Mouse (Mus musculus) kidney, postnatal 0 days (tissue): Measurements from ENCODE around the gene 1810049J17Rik. TPM values are rescaled to one million over a fixed set of nuclear protein-coding genes. Genes with fewer than 3 reads are reported as not detected.
A peak's percentile ranks its signal among the peaks of the same experiment; 100 is the strongest.
"Not testable (repeated sequence)": the region's sequence is repeated elsewhere in the genome, so short reads cannot be mapped to it uniquely, and the experiment has no call there.

Source experiments
- ATAC-seq: fragments of 200-750 bp; cut with Nextera tagmentation; replicated peaks from 2 replicates; pipeline ENCODE4 v1.8.0; 2017; ENCODE audit warnings: low read depth, moderate number of reproducible peaks, moderate TSS enrichment, moderate library complexity; ENCODE audit not compliant: low FRiP score
- DNase-seq: peaks from one replicate; pipeline ENCODE4 v3.0.0-alpha.2; 2016; ENCODE audit warnings: low spot score
- H3K27ac ChIP-seq: fragments of 300-500 bp; sonication (generic); 2 replicates; pipeline ENCODE4 v1.5.1; 2014; ENCODE audit warnings: mild to moderate bottlenecking
- H3K27me3 ChIP-seq: fragments of 300-500 bp; sonication (generic); 2 replicates; pipeline ENCODE4 v1.6.1; 2014; ENCODE audit warnings: low read length, mixed read lengths; ENCODE audit not compliant: insufficient read depth
- H3K36me3 ChIP-seq: fragments of 300-500 bp; sonication (generic); 2 replicates; pipeline ENCODE4 v1.6.1; 2014; ENCODE audit warnings: low read length, mixed read lengths; ENCODE audit not compliant: insufficient read depth
- H3K4me1 ChIP-seq: fragments of 300-500 bp; sonication (generic); replicated peaks from 2 replicates; pipeline ENCODE4 v1.6.1; 2014; ENCODE audit warnings: antibody characterized with exemption, low read length, mixed read lengths; ENCODE audit not compliant: insufficient read depth
- H3K4me2 ChIP-seq: fragments of 300-500 bp; sonication (generic); 2 replicates; pipeline ENCODE4 v1.6.1; 2014; ENCODE audit warnings: mild to moderate bottlenecking, low read length, moderate library complexity, mixed read lengths
- H3K4me3 ChIP-seq: fragments of 300-500 bp; sonication (generic); replicated peaks from 2 replicates; pipeline ENCODE4 v1.5.1; 2014; ENCODE audit warnings: low read depth, low read length
- H3K9ac ChIP-seq: fragments of 300-500 bp; sonication (generic); 2 replicates; pipeline ENCODE4 v1.6.1; 2014; ENCODE audit warnings: low read depth, low read length
- H3K9me3 ChIP-seq: fragments of 300-500 bp; sonication (generic); replicated peaks from 2 replicates; pipeline ENCODE4 v1.6.1; 2016; ENCODE audit warnings: low read length, inconsistent platforms, mixed read lengths
- CTCF ChIP-seq: IDR thresholded peaks from 2 replicates; pipeline ENCODE4 v1.5.1; 2016; ENCODE audit warnings: antibody characterized with exemption, low read depth, mild to moderate bottlenecking, moderate library complexity
- WGBS: fragments of 180-500 bp; shearing (Covaris S2); extraction: QIAGEN DNeasy Blood & Tissue Kit; methylation state at CpG from one replicate; pipeline ENCODE4 v1.1.7; 2014; 5-methylcytosine and 5-hydroxymethylcytosine counted together
- polyA plus RNA-seq: library from polyadenylated mRNA; unstranded; fragments of >200 nt; fragmentation: Nextera tagmentation; extraction: Ambion mirVana; gene quantifications from 2 replicates; pipeline ENCODE4 v1.2.1, GENCODE M21; 2015

Gene 1810049J17Rik
- polyA plus RNA-seq, result 0.45 and 1.9 TPM in 2 replicates

- Histone ChIP-seq H3K36me3 (no peaks in the 10 kb centered on the region), H3K9me3 (no peaks in the 10 kb centered on the region), H3K9ac (peak within 1 kb of the TSS; percentile 99), H3K4me3 (peak within 1 kb of the TSS; percentile 100), H3K4me1 (peaks cover 7% of the 10 kb centered on the region), H3K27ac (peak within 1 kb of the TSS; percentile 98), H3K4me2 (peak within 1 kb of the TSS; percentile 81), H3K27me3 (no peaks in the 10 kb centered on the region)
- DNase-seq (peak; percentile 57), ATAC-seq (peak; percentile 34)
- no peak for TF ChIP-seq CTCF
- under 1% methylated on average over 67 of the region's 70 CpGs for WGBS
Observed at GRCm38 (mm10) chr15:12321788-12322621, at the start of gene 1810049J17Rik. TSS of gene 1810049J17Rik (minus strand) at chr15:12321899.

GRCm38 (mm10) chr15:12371183-12371582 is 49.5 kb upstream of the 1810049J17Rik start:
- H3K9me3 ChIP-seq, result no peaks in the 10 kb centered on the region
- H3K4me2 ChIP-seq, result no peak overlapping the region
- peaks cover 22% of the 10 kb centered on the region for H3K4me1 ChIP-seq
- ATAC-seq, result peak; percentile 23; the same call in 1 of the 2 replicates
- no peaks in the 10 kb centered on the region for H3K27me3 ChIP-seq
- WGBS, result 6% methylated on average over 8 of the region's 8 CpGs
- H3K36me3 ChIP-seq, result no peaks in the 10 kb centered on the region
- peak; percentile 94 for DNase-seq
- no peak overlapping the region for H3K27ac ChIP-seq
- no peak overlapping the region for H3K9ac ChIP-seq
- TF ChIP-seq CTCF, result peak; percentile 94
- H3K4me3 ChIP-seq, result no peak overlapping the region

GRCm38 (mm10) chr15:12370096-12370495 is 48.4 kb upstream of the 1810049J17Rik start:
- Histone ChIP-seq H3K9ac (no peak overlapping the region), H3K4me1 (peaks cover 17% of the 10 kb centered on the region), H3K27ac (no peak overlapping the region), H3K4me3 (no peak overlapping the region), H3K27me3 (no peaks in the 10 kb centered on the region), H3K4me2 (no peak overlapping the region), H3K9me3 (no peaks in the 10 kb centered on the region), H3K36me3 (0 out of 2 replicates have a peak, but pooled peaks cover 5% of the 10 kb centered on the region)
- DNase-seq, result no peak
- no peak for ATAC-seq
- WGBS, result 98% methylated on average over 3 of the region's 3 CpGs
- TF ChIP-seq CTCF, result no peak

GRCm38 (mm10) chr15:12368850-12369249 is 47.2 kb upstream of the 1810049J17Rik start:
- H3K4me2 ChIP-seq, result no peak overlapping the region
- no peak for ATAC-seq
- no peaks in the 10 kb centered on the region for H3K27me3 ChIP-seq
- H3K4me1 ChIP-seq, result peaks cover 8% of the 10 kb centered on the region; the same call in 1 of the 2 replicates
- H3K4me3 ChIP-seq, result no peak overlapping the region
- no peak for TF ChIP-seq CTCF
- H3K9ac ChIP-seq, result no peak overlapping the region
- DNase-seq, result no peak
- no peak overlapping the region for H3K27ac ChIP-seq
- H3K9me3 ChIP-seq, result no peaks in the 10 kb centered on the region
- 0 out of 2 replicates have a peak, but pooled peaks cover 5% of the 10 kb centered on the region for H3K36me3 ChIP-seq
- 92% methylated on average over 4 of the region's 4 CpGs for WGBS

- H3K9ac ChIP-seq, result no peak overlapping the region
- 0 out of 2 replicates have a peak, but pooled peaks cover 4% of the 10 kb centered on the region for H3K4me1 ChIP-seq
- H3K27me3 ChIP-seq, result no peaks in the 10 kb centered on the region
- no peak for TF ChIP-seq CTCF
- H3K4me3 ChIP-seq, result no peak overlapping the region
- H3K36me3 ChIP-seq, result 0 out of 2 replicates have a peak, but pooled peaks cover 5% of the 10 kb centered on the region
- no peaks in the 10 kb centered on the region for H3K9me3 ChIP-seq
- no peak overlapping the region for H3K27ac ChIP-seq
- no peak overlapping the region for H3K4me2 ChIP-seq
- DNase-seq, result no peak
- ATAC-seq, result no peak
- 87% methylated on average over 11 of the region's 11 CpGs for WGBS
Observed at GRCm38 (mm10) chr15:12368357-12368756, 46.7 kb upstream of the 1810049J17Rik start.

GRCm38 (mm10) chr15:12367306-12368080 is 45.8 kb upstream of the 1810049J17Rik start:
- Histone ChIP-seq H3K4me1 (no peaks in the 10 kb centered on the region), H3K4me2 (no peak overlapping the region), H3K9ac (no peak overlapping the region), H3K36me3 (0 out of 2 replicates have a peak, but pooled peaks cover 5% of the 10 kb centered on the region), H3K27me3 (no peaks in the 10 kb centered on the region), H3K4me3 (no peak overlapping the region), H3K27ac (no peak overlapping the region), H3K9me3 (no peaks in the 10 kb centered on the region)
- TF ChIP-seq CTCF, result no peak
- 63% methylated on average over 13 of the region's 13 CpGs for WGBS
- ATAC-seq (no peak), DNase-seq (no peak)

- H3K9me3 ChIP-seq, H3K4me2 ChIP-seq, DNase-seq, H3K27me3 ChIP-seq, ATAC-seq, H3K27ac ChIP-seq, H3K4me1 ChIP-seq, H3K9ac ChIP-seq, H3K36me3 ChIP-seq, H3K4me3 ChIP-seq: not testable (repeated sequence)
- WGBS, result 96% methylated on average over 11 of the region's 11 CpGs
Observed at GRCm38 (mm10) chr15:12366580-12367305, 45.0 kb upstream of the 1810049J17Rik start.
